In genomic region chr10:126963821-126964220, GRCm38 (mm10) we compare ENCODE assay signal across 12 mouse cellular contexts. TPM values are rescaled to one million over a fixed set of nuclear protein-coding genes. Genes with fewer than 3 reads are reported as not detected.
DNase-seq lines count a peak whose midpoint lies in the region; ATAC-seq and TF ChIP-seq lines count a peak whose summit lies in the region.
"Had no signal": no experiment of that assay in that cellular context is flagged by ENCODE, and none has a peak within 500 bp of the region (broad histone marks: within the 10 kb centered on the region; RNA-seq: fewer than 3 reads in every experiment).

No protein-coding gene starts in this region.

- 85% methylated on average over 8 of the region's 8 CpGs for WGBS in heart, embryonic 16.5 days
- WGBS in lung, postnatal 0 days: 80% methylated on average over 8 of the region's 8 CpGs
- 87% methylated on average over 8 of the region's 8 CpGs for WGBS in intestine, embryonic 16.5 days

- TF ChIP-seq EP300 in lung, postnatal 0 days (IDR thresholded peaks at IDR 0.05): no peak

- H3K4me2 ChIP-seq in heart, embryonic 16.5 days (ENCODE audit: low read depth, low read length): no peak overlapping the region
- H3K4me2 ChIP-seq in lung, postnatal 0 days (replicated peaks; ENCODE audit: low read depth, low read length): no peak overlapping the region
- H3K4me2 ChIP-seq in intestine, embryonic 16.5 days (ENCODE audit: low read depth, low read length): no peak overlapping the region
- H3K4me2 ChIP-seq: liver, embryonic 11.5 days had no signal

- no peak for ATAC-seq in heart, embryonic 16.5 days (replicated peaks; ENCODE audit: extremely low read depth, insufficient read depth, low FRiP score)
- ATAC-seq in lung, postnatal 0 days: no peak
- no peak for ATAC-seq in intestine, embryonic 16.5 days
- ATAC-seq: hindbrain, embryonic 16.5 days had no signal

- no peak overlapping the region for H3K4me3 ChIP-seq in heart, embryonic 16.5 days (ENCODE audit: low read length)
- no peak overlapping the region for H3K4me3 ChIP-seq in lung, postnatal 0 days (ENCODE audit: low read depth, low read length)
- no peak overlapping the region for H3K4me3 ChIP-seq in intestine, embryonic 16.5 days (ENCODE audit: low read length)

- H3K36me3 ChIP-seq in heart, embryonic 16.5 days (ENCODE audit: control insufficient read depth, insufficient read depth): no peaks in the 10 kb centered on the region
- no peaks in the 10 kb centered on the region for H3K36me3 ChIP-seq in lung, postnatal 0 days (ENCODE audit: insufficient read depth, low read length)
- H3K36me3 ChIP-seq in intestine, embryonic 16.5 days (ENCODE audit: control insufficient read depth, insufficient read depth, low read length): no peaks in the 10 kb centered on the region

- no peak for TF ChIP-seq CTCF in lung, postnatal 0 days (IDR thresholded peaks at IDR 0.05)

- peaks cover 15% of the 10 kb centered on the region for H3K4me1 ChIP-seq in heart, embryonic 16.5 days (ENCODE audit: control insufficient read depth, insufficient read depth, low read length)
- H3K4me1 ChIP-seq in lung, postnatal 0 days (ENCODE audit: insufficient read depth, low read depth, low read length): peaks cover 7% of the 10 kb centered on the region
- peaks cover 31% of the 10 kb centered on the region for H3K4me1 ChIP-seq in intestine, embryonic 16.5 days (ENCODE audit: control insufficient read depth, insufficient read depth, low read length)

- H3K27ac ChIP-seq in heart, embryonic 16.5 days (ENCODE audit: low read length): peak overlapping the region; percentile 81; the same call in 1 of the 2 replicates
- H3K27ac ChIP-seq in lung, postnatal 0 days (ENCODE audit: low read length): peak overlapping the region; percentile 85
- H3K27ac ChIP-seq in intestine, embryonic 16.5 days (ENCODE audit: low read length): peak overlapping the region; percentile 87; the same call in 1 of the 2 replicates

- no peaks in the 10 kb centered on the region for H3K27me3 ChIP-seq in heart, embryonic 16.5 days (ENCODE audit: control insufficient read depth, insufficient read depth, low read length)
- H3K27me3 ChIP-seq in lung, postnatal 0 days (replicated peaks; ENCODE audit: insufficient read depth, low read length): no peaks in the 10 kb centered on the region
- no peaks in the 10 kb centered on the region for H3K27me3 ChIP-seq in intestine, embryonic 16.5 days (replicated peaks; ENCODE audit: control insufficient read depth, insufficient read depth, low read length)

- H3K9ac ChIP-seq in heart, embryonic 16.5 days (ENCODE audit: low read length): no peak overlapping the region
- no peak overlapping the region for H3K9ac ChIP-seq in lung, postnatal 0 days (replicated peaks; ENCODE audit: low read depth)
- H3K9ac ChIP-seq in intestine, embryonic 16.5 days (ENCODE audit: low read depth, low read length): no peak overlapping the region

- intact Hi-C loops in heart, postnatal 36 days (cut with DNase I): no loop called here
- intact Hi-C loops in left cerebral cortex, postnatal 14 days (cut with DNase I): loop anchor here (2.0 kb wide), 1 partner anchor 15 kb away; the partner anchor contains the start of gene Ctdsp2

- H3K9me3 ChIP-seq in heart, embryonic 16.5 days (replicated peaks; ENCODE audit: control insufficient read depth, low read length): no peaks in the 10 kb centered on the region
- no peaks in the 10 kb centered on the region for H3K9me3 ChIP-seq in lung, postnatal 0 days (ENCODE audit: low read length)
- H3K9me3 ChIP-seq in intestine, embryonic 16.5 days (ENCODE audit: control insufficient read depth, low read length): no peaks in the 10 kb centered on the region

- no peak for DNase-seq in heart, postnatal 36 days
- DNase-seq in lung, postnatal 0 days (ENCODE audit: low spot score): no peak
- DNase-seq in lung, postnatal 10 days: no peak
- no peak for DNase-seq in left cerebral cortex, postnatal 14 days (ENCODE audit: low spot score in 2 of 2)
- no peak for DNase-seq in adrenal gland, adult (ENCODE audit: inconsistent age in 2 of 2, low spot score in 1 of 2)
- DNase-seq: cerebellum, adult 8-10 months; layer of hippocampus, adult 9-11 months had no signal

RNA-seq across cellular contexts. Expression of gene Ctdsp2, which starts 14.7 kb away (rescaled TPM):
- 38.2 and 41.8 TPM in 2 replicates for polyA plus RNA-seq in heart, embryonic 16.5 days (2015; fragmentation: Nextera tagmentation; extraction: Ambion mirVana)
- 100 to 1,000 TPM; 131 to 136 TPM for total RNA-seq in heart, postnatal 36 days (2021)
- polyA plus RNA-seq in lung, postnatal 0 days (2015; fragmentation: Nextera tagmentation; extraction: Ambion mirVana): 63.9 and 67.9 TPM in 2 replicates
- polyA plus RNA-seq in intestine, embryonic 16.5 days (2015; fragmentation: Nextera tagmentation; extraction: Ambion mirVana): 41.2 and 44.0 TPM in 2 replicates
- 10 to 100 TPM; 69.6 to 75.1 TPM for total RNA-seq in left cerebral cortex, postnatal 14 days (2021)

RNA-seq across cellular contexts. Expression of gene Avil, which starts 36.7 kb away (rescaled TPM):
- 0.27 and 0.84 TPM in 2 replicates for polyA plus RNA-seq in heart, embryonic 16.5 days (2015; fragmentation: Nextera tagmentation; extraction: Ambion mirVana)
- under 1 TPM; 0.35 to 0.80 TPM for total RNA-seq in heart, postnatal 36 days (2021)
- 0.13 and 0.15 TPM in 2 replicates for polyA plus RNA-seq in lung, postnatal 0 days (2015; fragmentation: Nextera tagmentation; extraction: Ambion mirVana)
- 0.21 and 0.28 TPM in 2 replicates for polyA plus RNA-seq in intestine, embryonic 16.5 days (2015; fragmentation: Nextera tagmentation; extraction: Ambion mirVana)
- under 1 TPM; 0.29 to 0.40 TPM for total RNA-seq in left cerebral cortex, postnatal 14 days (2021)
- total RNA-seq: megakaryocyte progenitor cell, adult 5-6 weeks had no signal
